Mouse (Mus musculus) lung, embryonic 15.5 days (tissue): ENCODE data around the gene Tsc2. TPM values are rescaled to one million over a fixed set of nuclear protein-coding genes. Genes with fewer than 3 reads are reported as not detected.

Experiments
- ATAC-seq: fragments of 200-750 bp; cut with Nextera tagmentation; 2 replicates; pipeline ENCODE4 v1.8.0; 2017; ENCODE audit warnings: moderate number of reproducible peaks, borderline replicate concordance; ENCODE audit not compliant: low FRiP score, low TSS enrichment; ENCODE audit errors: extremely low read depth
- H3K27ac ChIP-seq: fragments of 300-500 bp; sonication (generic); 2 replicates; pipeline ENCODE4 v1.5.1; 2015; ENCODE audit warnings: moderate library complexity, mild to moderate bottlenecking, inconsistent platforms
- H3K27me3 ChIP-seq: fragments of 300-500 bp; sonication (generic); 2 replicates; pipeline ENCODE4 v1.6.1; 2015; ENCODE audit warnings: inconsistent platforms
- H3K36me3 ChIP-seq: fragments of 300-500 bp; sonication (generic); 2 replicates; pipeline ENCODE4 v1.6.1; 2015; ENCODE audit warnings: inconsistent platforms
- H3K4me1 ChIP-seq: fragments of 300-500 bp; sonication (generic); 2 replicates; pipeline ENCODE4 v1.6.1; 2015; ENCODE audit warnings: inconsistent platforms
- H3K4me2 ChIP-seq: fragments of 300-500 bp; sonication (generic); 2 replicates; pipeline ENCODE4 v1.6.1; 2015; ENCODE audit warnings: inconsistent platforms, mild to moderate bottlenecking, moderate library complexity
- H3K4me3 ChIP-seq: fragments of 300-500 bp; sonication (generic); 2 replicates; pipeline ENCODE4 v1.5.1; 2015; ENCODE audit warnings: mild to moderate bottlenecking, inconsistent platforms
- H3K9ac ChIP-seq: fragments of 300-500 bp; sonication (generic); 2 replicates; pipeline ENCODE4 v1.6.1; 2015; ENCODE audit warnings: inconsistent platforms
- H3K9me3 ChIP-seq: fragments of 300-500 bp; sonication (generic); 2 replicates; pipeline ENCODE4 v1.6.1; 2016; ENCODE audit warnings: inconsistent platforms
- WGBS: fragments of 180-500 bp; shearing (Covaris S2); methylation state at CpG from one replicate; pipeline ENCODE4 v1.1.7; 2015; 5-methylcytosine and 5-hydroxymethylcytosine counted together
- polyA plus RNA-seq: library from polyadenylated mRNA; unstranded; fragments of >200 nt; fragmentation: Nextera tagmentation; extraction: Ambion mirVana; gene quantifications from 2 replicates; pipeline ENCODE4 v1.2.1, GENCODE M21; 2015

Tsc2 gene
- polyA plus RNA-seq, 1 experiment from 2014 or later: 53.5 TPM

DNA sequence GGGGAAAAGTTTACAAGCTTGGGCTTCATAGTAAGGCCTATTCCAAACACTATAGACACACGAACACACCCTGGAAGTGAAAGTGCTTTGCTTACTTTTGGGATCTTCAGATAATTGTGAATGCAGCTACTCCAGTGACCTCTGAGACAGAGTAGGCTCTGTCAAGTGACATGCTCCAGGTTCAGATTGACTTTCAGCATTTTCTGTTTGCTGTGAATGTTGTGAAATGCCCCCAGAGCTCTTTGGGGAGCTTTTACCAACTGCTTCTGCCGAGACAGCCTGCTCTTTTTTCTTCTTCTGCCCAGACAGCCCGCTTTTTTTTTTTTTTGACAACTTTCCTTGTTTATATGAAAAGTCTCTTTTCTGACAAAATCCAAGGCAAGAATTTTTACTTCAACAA, 47.9 kb downstream of the Tsc2 start:
- ATAC-seq: no peak
- H3K27me3 ChIP-seq: no peaks in the 10 kb centered on the region
- no peak overlapping the region for H3K9ac ChIP-seq
- 51% methylated on average over 3 of the region's 3 CpGs for WGBS
- H3K36me3 ChIP-seq: peaks cover 64% of the 10 kb centered on the region
- H3K4me3 ChIP-seq: no peak overlapping the region
- H3K27ac ChIP-seq: peak overlapping the region; percentile 44
- no peaks in the 10 kb centered on the region for H3K9me3 ChIP-seq
- H3K4me2 ChIP-seq: no peak overlapping the region
- H3K4me1 ChIP-seq: no peaks in the 10 kb centered on the region

DNA sequence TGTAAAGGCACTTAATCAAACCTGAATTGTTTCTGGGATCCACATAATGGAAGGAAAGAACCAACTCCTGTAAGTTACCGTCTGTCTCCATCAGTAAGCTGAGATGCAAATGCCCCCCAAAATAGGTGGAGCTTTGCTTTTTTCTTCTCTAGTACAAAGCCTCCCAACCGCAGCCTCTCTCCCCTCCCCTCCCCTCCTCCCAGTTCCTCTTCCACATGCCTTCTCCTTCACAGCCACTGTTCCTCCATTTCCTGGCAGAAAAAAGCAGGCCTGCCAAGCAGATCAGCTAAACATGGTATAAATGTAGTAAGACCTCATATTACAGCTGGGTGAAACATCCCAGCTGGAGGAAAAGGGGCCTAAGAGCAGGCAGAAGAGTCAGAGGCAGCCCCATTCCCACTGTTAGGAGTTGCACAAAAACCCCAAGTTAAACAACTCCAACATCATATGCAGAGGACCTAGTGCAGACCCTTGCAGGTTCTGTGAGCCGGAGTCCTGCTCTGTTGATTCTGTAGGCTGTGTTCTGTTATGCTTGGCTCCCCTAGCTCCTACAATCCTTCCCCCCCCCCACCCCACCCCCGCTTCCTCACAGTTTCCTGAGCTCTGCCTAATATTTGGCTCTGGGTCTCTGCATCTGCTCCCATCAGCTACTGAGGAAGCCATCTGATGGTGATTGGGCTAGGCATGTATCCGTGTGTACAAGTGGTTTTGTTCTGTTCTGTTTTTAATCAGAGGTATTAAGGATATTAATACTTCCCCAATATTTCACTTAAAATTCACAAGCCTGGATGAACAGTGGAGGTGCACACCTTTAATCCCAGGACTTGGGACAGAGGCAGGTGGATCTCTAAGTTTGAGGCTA, 48.6 kb downstream of the Tsc2 start:
- Histone ChIP-seq H3K9me3 (no peaks in the 10 kb centered on the region), H3K27ac (peak overlapping the region; percentile 44), H3K4me3 (no peak overlapping the region), H3K4me1 (no peaks in the 10 kb centered on the region), H3K36me3 (peaks cover 62% of the 10 kb centered on the region), H3K9ac (no peak overlapping the region), H3K4me2 (no peak overlapping the region), H3K27me3 (no peaks in the 10 kb centered on the region)
- WGBS: 54% methylated on average over 5 of the region's 5 CpGs
- peak; percentile 24; the same call in 1 of the 2 replicates for ATAC-seq

DNA sequence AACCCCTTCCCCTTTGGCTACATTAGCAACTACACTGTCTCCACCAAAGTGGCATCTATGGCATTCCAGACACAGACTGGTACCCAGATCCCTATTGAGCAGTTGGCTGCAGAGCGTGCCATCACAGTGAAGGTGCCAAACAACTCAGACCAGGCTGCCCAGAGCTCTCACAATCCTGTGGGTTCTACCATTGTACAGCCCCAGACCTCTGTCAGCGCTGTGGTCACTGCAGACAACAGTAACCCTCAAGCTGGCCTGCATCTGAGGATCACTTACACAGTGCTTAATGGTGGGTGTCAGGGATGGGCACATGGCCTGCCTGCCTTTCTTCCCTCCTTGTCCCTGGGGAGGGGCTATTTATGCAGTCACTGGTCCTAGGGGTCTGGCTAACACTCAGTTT, 52.1 kb downstream of the Tsc2 start:
- H3K27ac ChIP-seq: no peak overlapping the region
- no peak for ATAC-seq
- 83% methylated on average over 2 of the region's 2 CpGs for WGBS

DNA sequence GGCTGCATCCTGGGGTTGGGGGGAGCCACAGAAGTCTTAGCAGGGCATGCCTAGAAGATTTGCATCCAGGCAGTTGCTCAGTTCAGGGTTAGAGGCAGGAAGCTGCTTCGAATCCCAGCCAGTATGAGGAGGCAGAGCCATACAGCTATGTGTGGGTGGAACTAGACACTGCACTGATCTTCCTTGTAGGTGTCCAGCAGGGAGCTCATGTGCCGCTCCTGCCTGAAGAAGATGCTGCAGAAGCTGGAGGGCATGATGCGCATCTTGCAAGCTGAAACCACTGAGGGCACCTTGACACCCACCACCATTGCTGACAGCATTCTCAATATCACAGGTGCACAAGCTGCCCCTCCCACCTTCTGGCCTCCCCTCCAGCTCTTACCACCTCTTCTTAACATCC, 52.9 kb downstream of the Tsc2 start:
- H3K4me1 ChIP-seq: no peaks in the 10 kb centered on the region
- no peak for ATAC-seq
- no peak overlapping the region for H3K4me3 ChIP-seq
- H3K36me3 ChIP-seq: peaks cover 63% of the 10 kb centered on the region
- no peaks in the 10 kb centered on the region for H3K9me3 ChIP-seq
- WGBS: 91% methylated on average over 3 of the region's 3 CpGs
- no peak overlapping the region for H3K4me2 ChIP-seq
- no peaks in the 10 kb centered on the region for H3K27me3 ChIP-seq
- H3K27ac ChIP-seq: no peak overlapping the region
- H3K9ac ChIP-seq: no peak overlapping the region

More for the DNA sequence above, 52.1 kb downstream of the Tsc2 start:
- no peaks in the 10 kb centered on the region for H3K9me3 ChIP-seq
- H3K36me3 ChIP-seq: peaks cover 56% of the 10 kb centered on the region
- H3K4me3 ChIP-seq: no peak overlapping the region
- H3K9ac ChIP-seq: no peak overlapping the region
- H3K27me3 ChIP-seq: no peaks in the 10 kb centered on the region
- H3K4me2 ChIP-seq: no peak overlapping the region
- H3K4me1 ChIP-seq: no peaks in the 10 kb centered on the region

DNA sequence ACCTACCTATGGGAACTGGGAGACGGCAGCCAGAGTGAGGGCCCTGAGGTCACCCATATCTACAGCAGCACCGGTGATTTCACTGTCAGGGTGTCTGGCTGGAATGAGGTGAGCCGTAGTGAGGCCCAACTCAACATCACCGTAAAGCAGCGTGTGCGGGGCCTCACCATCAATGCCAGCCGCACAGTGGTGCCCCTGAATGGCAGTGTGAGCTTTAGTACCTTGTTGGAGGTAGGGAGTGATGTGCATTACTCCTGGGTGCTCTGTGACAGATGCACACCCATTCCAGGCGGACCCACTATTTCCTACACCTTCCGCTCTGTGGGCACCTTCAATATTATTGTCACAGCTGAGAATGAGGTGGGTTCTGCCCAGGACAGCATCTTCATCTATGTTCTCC, 58.6 kb downstream of the Tsc2 start:
- Histone ChIP-seq H3K27me3 (no peaks in the 10 kb centered on the region), H3K9me3 (no peaks in the 10 kb centered on the region), H3K4me1 (no peaks in the 10 kb centered on the region), H3K4me2 (no peak overlapping the region), H3K4me3 (no peak overlapping the region), H3K27ac (no peak overlapping the region), H3K36me3 (peaks cover 75% of the 10 kb centered on the region), H3K9ac (no peak overlapping the region)
- 91% methylated on average over 9 of the region's 9 CpGs for WGBS
- no peak for ATAC-seq

DNA sequence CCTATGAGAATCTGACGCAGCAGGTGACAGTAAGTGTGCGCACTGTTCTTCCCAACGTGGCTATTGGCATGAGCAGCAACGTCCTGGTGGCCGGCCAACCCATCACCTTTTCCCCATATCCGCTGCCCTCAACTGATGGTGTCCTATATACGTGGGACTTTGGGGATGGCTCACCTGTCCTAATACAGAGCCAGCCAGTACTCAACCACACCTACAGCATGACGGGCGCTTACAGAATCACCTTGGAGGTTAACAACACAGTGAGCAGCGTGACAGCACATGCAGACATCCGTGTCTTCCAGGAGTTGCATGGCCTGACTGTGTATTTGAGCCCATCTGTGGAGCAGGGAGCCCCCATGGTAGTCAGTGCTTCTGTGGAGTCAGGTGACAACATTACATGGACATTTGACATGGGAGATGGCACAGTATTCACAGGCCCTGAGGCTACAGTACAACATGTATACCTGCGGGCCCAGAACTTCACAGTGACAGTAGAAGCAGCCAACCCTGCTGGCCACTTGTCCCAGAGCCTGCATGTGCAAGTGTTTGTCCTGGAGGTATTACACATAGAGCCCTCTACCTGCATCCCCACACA, 59.7 kb downstream of the Tsc2 start:
- no peaks in the 10 kb centered on the region for H3K27me3 ChIP-seq
- no peaks in the 10 kb centered on the region for H3K9me3 ChIP-seq
- H3K4me2 ChIP-seq: no peak overlapping the region
- WGBS: 89% methylated on average over 12 of the region's 12 CpGs
- no peak overlapping the region for H3K27ac ChIP-seq
- no peak overlapping the region for H3K9ac ChIP-seq
- no peak overlapping the region for H3K4me3 ChIP-seq
- no peaks in the 10 kb centered on the region for H3K4me1 ChIP-seq
- no peak for ATAC-seq
- H3K36me3 ChIP-seq: peaks cover 75% of the 10 kb centered on the region

DNA sequence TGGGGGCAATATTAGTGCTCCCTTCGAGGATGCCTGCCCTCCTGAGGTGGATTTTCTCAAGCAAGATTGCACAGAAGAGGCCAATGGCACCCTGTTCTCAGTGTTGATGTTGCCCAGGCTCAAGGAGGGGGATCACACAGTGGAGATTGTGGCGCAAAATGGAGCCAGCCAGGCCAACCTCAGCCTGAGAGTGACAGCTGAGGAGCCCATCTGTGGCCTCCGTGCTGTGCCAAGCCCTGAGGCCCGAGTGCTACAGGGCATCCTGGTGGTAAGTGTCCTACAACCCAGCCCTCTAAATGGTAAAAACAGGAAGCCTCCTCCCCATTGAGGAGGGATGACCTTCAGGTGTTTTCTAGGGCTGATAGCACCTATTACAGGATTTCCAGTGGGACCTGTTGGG, 62.6 kb downstream of the Tsc2 start:
- H3K4me2 ChIP-seq: no peak overlapping the region
- no peak for ATAC-seq
- peaks cover 66% of the 10 kb centered on the region for H3K36me3 ChIP-seq

DNA sequence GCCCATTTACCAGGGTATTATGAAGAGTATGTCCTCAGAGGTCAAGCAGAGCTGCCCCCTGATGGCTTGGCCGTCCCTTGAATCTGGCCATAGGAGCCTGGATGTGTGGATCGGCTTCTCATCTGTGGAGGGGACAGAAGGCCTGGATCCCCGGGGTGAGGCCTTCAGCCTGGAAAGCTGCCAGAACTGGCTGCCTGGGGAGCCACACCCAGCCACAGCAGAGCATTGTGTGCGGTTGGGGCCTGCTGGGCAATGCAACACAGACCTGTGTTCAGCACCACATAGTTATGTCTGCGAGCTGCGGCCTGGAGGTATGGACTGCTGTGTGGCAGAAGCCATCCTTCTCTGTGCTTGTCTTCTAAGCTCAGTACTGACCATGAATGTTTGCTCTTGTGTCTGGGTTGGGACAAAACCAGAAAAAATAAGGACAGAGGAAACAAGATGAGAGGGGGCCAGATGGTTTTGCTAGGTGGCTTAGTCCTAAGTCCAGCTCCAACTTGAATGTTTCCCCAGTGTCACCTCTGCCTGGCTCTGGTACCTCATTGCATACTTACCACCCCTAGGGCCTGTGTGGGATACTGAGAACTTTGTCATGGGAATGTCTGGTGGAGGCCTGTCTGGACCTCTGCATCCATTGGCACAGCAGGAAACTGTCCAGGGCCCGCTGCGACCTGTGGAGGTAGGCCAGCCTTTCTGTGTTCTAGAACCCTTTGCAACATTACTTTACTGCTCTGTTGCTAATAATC, 65.2 kb downstream of the Tsc2 start:
- H3K27me3 ChIP-seq: no peaks in the 10 kb centered on the region
- no peaks in the 10 kb centered on the region for H3K9me3 ChIP-seq
- H3K36me3 ChIP-seq: peaks cover 45% of the 10 kb centered on the region
- ATAC-seq: no peak
- no peak overlapping the region for H3K4me2 ChIP-seq
- peak overlapping the region; percentile 29; the same call in 1 of the 2 replicates for H3K9ac ChIP-seq
- H3K4me1 ChIP-seq: peaks cover 15% of the 10 kb centered on the region
- no peak overlapping the region for H3K4me3 ChIP-seq
- H3K27ac ChIP-seq: peak overlapping the region; percentile 22; the same call in 1 of the 2 replicates
- 61% methylated on average over 8 of the region's 8 CpGs for WGBS

More for the DNA sequence above, 62.6 kb downstream of the Tsc2 start:
- H3K27ac ChIP-seq: no peak overlapping the region
- no peak overlapping the region for H3K9ac ChIP-seq
- WGBS: 84% methylated on average over 4 of the region's 4 CpGs
- no peak overlapping the region for H3K4me3 ChIP-seq
- peaks cover 7% of the 10 kb centered on the region for H3K4me1 ChIP-seq
- no peaks in the 10 kb centered on the region for H3K27me3 ChIP-seq
- H3K9me3 ChIP-seq: no peaks in the 10 kb centered on the region

DNA sequence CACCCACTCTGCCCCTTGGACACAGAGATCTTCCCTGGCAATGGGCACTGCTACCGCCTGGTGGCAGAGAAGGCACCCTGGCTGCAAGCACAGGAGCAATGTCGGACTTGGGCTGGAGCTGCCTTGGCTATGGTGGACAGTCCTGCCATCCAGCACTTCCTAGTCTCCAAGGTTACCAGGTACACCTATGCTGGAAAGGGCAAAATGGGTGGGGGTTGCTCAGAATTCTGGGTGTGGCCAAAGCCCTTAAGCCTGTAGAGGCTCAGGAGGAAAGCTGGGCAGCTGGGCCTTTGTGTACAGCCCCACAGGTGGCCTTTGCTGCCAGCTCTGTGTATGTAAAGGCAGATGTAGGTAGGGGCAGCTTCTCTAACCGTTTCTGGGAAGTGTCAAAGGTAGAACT, 66.6 kb downstream of the Tsc2 start:
- no peak overlapping the region for H3K4me3 ChIP-seq
- no peaks in the 10 kb centered on the region for H3K9me3 ChIP-seq
- peaks cover 15% of the 10 kb centered on the region for H3K4me1 ChIP-seq
- H3K36me3 ChIP-seq: peaks cover 36% of the 10 kb centered on the region
- ATAC-seq: no peak
- no peak overlapping the region for H3K9ac ChIP-seq
- no peak overlapping the region for H3K27ac ChIP-seq
- H3K27me3 ChIP-seq: no peaks in the 10 kb centered on the region
- 79% methylated on average over 3 of the region's 3 CpGs for WGBS
- H3K4me2 ChIP-seq: no peak overlapping the region

DNA sequence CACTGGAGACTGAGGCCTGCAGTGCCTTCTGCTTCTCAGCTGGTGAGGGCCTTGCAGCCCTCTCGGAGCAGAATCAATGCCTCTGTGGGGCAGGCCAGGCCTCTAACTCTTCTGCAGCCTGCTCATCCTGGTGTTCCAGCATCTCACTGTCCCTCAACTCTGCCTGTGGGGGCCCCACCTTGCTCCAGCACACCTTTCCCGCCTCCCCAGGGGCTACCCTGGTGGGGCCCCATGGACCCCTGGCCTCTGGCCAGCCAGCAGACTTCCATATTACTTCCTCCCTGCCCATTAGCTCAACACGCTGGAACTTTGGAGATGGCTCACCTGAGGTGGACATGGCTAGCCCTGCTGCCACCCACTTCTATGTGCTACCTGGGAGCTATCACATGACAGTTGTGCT, 67.3 kb downstream of the Tsc2 start:
- no peaks in the 10 kb centered on the region for H3K27me3 ChIP-seq
- H3K4me3 ChIP-seq: no peak overlapping the region
- H3K36me3 ChIP-seq: peaks cover 34% of the 10 kb centered on the region
- peaks cover 15% of the 10 kb centered on the region for H3K4me1 ChIP-seq
- H3K4me2 ChIP-seq: no peak overlapping the region
- ATAC-seq: no peak
- no peak overlapping the region for H3K9ac ChIP-seq
- H3K9me3 ChIP-seq: no peaks in the 10 kb centered on the region
- no peak overlapping the region for H3K27ac ChIP-seq
- WGBS: 85% methylated on average over 3 of the region's 3 CpGs

DNA sequence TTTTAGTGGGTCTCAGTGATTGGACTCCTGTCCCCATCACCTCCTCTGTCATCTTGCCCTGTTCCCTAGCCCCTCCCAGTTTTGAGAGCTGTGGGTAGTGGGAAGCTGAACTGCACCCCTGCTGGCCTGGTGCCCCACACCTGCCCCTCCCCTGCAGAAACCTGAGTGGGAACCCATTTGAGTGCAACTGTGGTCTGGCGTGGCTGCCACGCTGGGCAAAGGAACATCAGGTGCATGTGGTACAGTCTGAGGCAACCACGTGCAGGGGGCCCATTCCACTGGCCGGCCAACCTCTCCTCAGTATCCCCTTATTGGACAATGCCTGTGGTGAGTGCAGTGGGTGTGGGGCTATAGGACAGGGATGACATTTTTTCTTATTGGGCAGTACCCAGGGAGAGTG, 68.0 kb downstream of the Tsc2 start:
- 88% methylated on average over 4 of the region's 4 CpGs for WGBS
- H3K27ac ChIP-seq: no peak overlapping the region

DNA sequence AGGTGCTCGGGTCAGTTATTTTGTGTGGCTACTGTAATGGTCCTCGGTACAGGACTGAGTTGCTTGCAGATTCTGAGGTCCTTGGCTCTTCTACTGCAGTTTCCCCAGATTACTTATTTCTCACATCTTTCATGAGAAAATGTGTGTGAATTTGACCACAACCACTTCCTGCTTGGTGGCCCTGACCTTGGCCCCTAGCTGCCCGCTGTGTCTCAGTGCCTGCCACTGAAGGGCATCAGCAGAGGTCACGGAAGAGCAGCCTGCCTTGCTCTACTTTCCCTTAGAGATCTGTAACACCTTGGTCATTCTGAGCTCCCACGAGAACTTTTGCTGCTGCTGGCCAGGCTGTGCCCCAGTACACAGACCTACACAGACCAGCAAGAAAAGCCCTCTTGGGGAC, 68.8 kb downstream of the Tsc2 start:
- Histone ChIP-seq H3K27ac (no peak overlapping the region), H3K36me3 (peaks cover 20% of the 10 kb centered on the region), H3K4me3 (no peak overlapping the region), H3K9ac (no peak overlapping the region), H3K4me2 (no peak overlapping the region), H3K4me1 (peaks cover 25% of the 10 kb centered on the region), H3K9me3 (no peaks in the 10 kb centered on the region), H3K27me3 (no peaks in the 10 kb centered on the region)
- 75% methylated on average over 5 of the region's 5 CpGs for WGBS
- no peak for ATAC-seq

More for the DNA sequence above, 68.0 kb downstream of the Tsc2 start:
- H3K4me2 ChIP-seq: no peak overlapping the region
- no peaks in the 10 kb centered on the region for H3K27me3 ChIP-seq
- H3K4me3 ChIP-seq: no peak overlapping the region
- H3K36me3 ChIP-seq: peaks cover 28% of the 10 kb centered on the region
- no peaks in the 10 kb centered on the region for H3K9me3 ChIP-seq
- ATAC-seq: no peak
- H3K4me1 ChIP-seq: peaks cover 17% of the 10 kb centered on the region
- H3K9ac ChIP-seq: no peak overlapping the region
